Mouse (Mus musculus): ENCODE results near the gene Terf2ip. TPM values are rescaled to one million over a fixed set of nuclear protein-coding genes. Genes with fewer than 3 reads are reported as not detected.

Gene Terf2ip
- polyA plus RNA-seq, 1 experiment from 2014 or later: 16.4 TPM

- 45% methylated on average over 5 of the region's 5 CpGs for WGBS
- ATAC-seq (ENCODE audit: low read depth) (no peak), DNase-seq (ENCODE audit: low spot score) (no peak)
- Histone ChIP-seq H3K27me3 (replicated peaks; ENCODE audit: control insufficient read depth, insufficient read depth, low read length) (no peaks in the 10 kb centered on the region), H3K4me1 (ENCODE audit: control insufficient read depth, insufficient read depth, low read length) (peaks cover 4% of the 10 kb centered on the region), H3K4me2 (ENCODE audit: low read depth, low read length) (no peak overlapping the region), H3K9me3 (ENCODE audit: control insufficient read depth, low read length) (no peaks in the 10 kb centered on the region), H3K27ac (replicated peaks; ENCODE audit: low read depth, low read length) (no peak overlapping the region), H3K4me3 (ENCODE audit: low read depth, low read length) (no peak overlapping the region), H3K36me3 (ENCODE audit: control insufficient read depth, insufficient read depth, low read length) (peaks cover 19% of the 10 kb centered on the region; the same call in 1 of the 2 replicates), H3K9ac (ENCODE audit: low read depth, low read length) (no peak overlapping the region)
Measured at GRCm38 (mm10) chr8:111968991-111969390, 42.2 kb upstream of the Terf2ip start.

GRCm38 (mm10) chr8:111974138-111974537 is 37.1 kb upstream of the Terf2ip start:
- peaks cover 51% of the 10 kb centered on the region for H3K36me3 ChIP-seq (ENCODE audit: control insufficient read depth, insufficient read depth, low read length)
- H3K27ac ChIP-seq (replicated peaks; ENCODE audit: low read depth, low read length): no peak overlapping the region
- no peaks in the 10 kb centered on the region for H3K4me1 ChIP-seq (ENCODE audit: control insufficient read depth, insufficient read depth, low read length)
- H3K4me2 ChIP-seq (ENCODE audit: low read depth, low read length): no peak overlapping the region
- H3K27me3 ChIP-seq (replicated peaks; ENCODE audit: control insufficient read depth, insufficient read depth, low read length): no peaks in the 10 kb centered on the region
- ATAC-seq (ENCODE audit: low read depth): no peak
- no peaks in the 10 kb centered on the region for H3K9me3 ChIP-seq (ENCODE audit: control insufficient read depth, low read length)
- no peak overlapping the region for H3K9ac ChIP-seq (ENCODE audit: low read depth, low read length)
- 94% methylated on average over 12 of the region's 12 CpGs for WGBS
- no peak for DNase-seq (ENCODE audit: low spot score)
- H3K4me3 ChIP-seq (ENCODE audit: low read depth, low read length): no peak overlapping the region

GRCm38 (mm10) chr8:111975706-111976105 is 35.5 kb upstream of the Terf2ip start:
- Histone ChIP-seq H3K4me2 (ENCODE audit: low read depth, low read length) (no peak overlapping the region), H3K36me3 (ENCODE audit: control insufficient read depth, insufficient read depth, low read length) (peaks cover 54% of the 10 kb centered on the region), H3K27ac (replicated peaks; ENCODE audit: low read depth, low read length) (no peak overlapping the region), H3K27me3 (replicated peaks; ENCODE audit: control insufficient read depth, insufficient read depth, low read length) (no peaks in the 10 kb centered on the region), H3K9ac (ENCODE audit: low read depth, low read length) (no peak overlapping the region), H3K4me1 (ENCODE audit: control insufficient read depth, insufficient read depth, low read length) (no peaks in the 10 kb centered on the region), H3K4me3 (ENCODE audit: low read depth, low read length) (no peak overlapping the region), H3K9me3 (ENCODE audit: control insufficient read depth, low read length) (no peaks in the 10 kb centered on the region)
- no peak for ATAC-seq (ENCODE audit: low read depth)
- no peak for DNase-seq (ENCODE audit: low spot score)
- 92% methylated on average over 2 of the region's 2 CpGs for WGBS

GRCm38 (mm10) chr8:111976326-111976725 is 34.9 kb upstream of the Terf2ip start:
- ATAC-seq (ENCODE audit: low read depth) (no peak), DNase-seq (ENCODE audit: low spot score) (no peak)
- H3K36me3 ChIP-seq (ENCODE audit: control insufficient read depth, insufficient read depth, low read length): peaks cover 55% of the 10 kb centered on the region
- H3K27me3 ChIP-seq (replicated peaks; ENCODE audit: control insufficient read depth, insufficient read depth, low read length): no peaks in the 10 kb centered on the region
- H3K9me3 ChIP-seq (ENCODE audit: control insufficient read depth, low read length): no peaks in the 10 kb centered on the region
- 88% methylated on average over 2 of the region's 2 CpGs for WGBS
- no peaks in the 10 kb centered on the region for H3K4me1 ChIP-seq (ENCODE audit: control insufficient read depth, insufficient read depth, low read length)
- H3K27ac ChIP-seq (replicated peaks; ENCODE audit: low read depth, low read length): no peak overlapping the region
- no peak overlapping the region for H3K4me3 ChIP-seq (ENCODE audit: low read depth, low read length)
- no peak overlapping the region for H3K4me2 ChIP-seq (ENCODE audit: low read depth, low read length)
- H3K9ac ChIP-seq (ENCODE audit: low read depth, low read length): no peak overlapping the region

GRCm38 (mm10) chr8:111978147-111978546 is 33.1 kb upstream of the Terf2ip start:
- no peak overlapping the region for H3K4me2 ChIP-seq (ENCODE audit: low read depth, low read length)
- H3K36me3 ChIP-seq (ENCODE audit: control insufficient read depth, insufficient read depth, low read length): peaks cover 46% of the 10 kb centered on the region
- no peak overlapping the region for H3K27ac ChIP-seq (replicated peaks; ENCODE audit: low read depth, low read length)
- H3K9me3 ChIP-seq (ENCODE audit: control insufficient read depth, low read length): no peaks in the 10 kb centered on the region
- WGBS: 76% methylated on average over 10 of the region's 10 CpGs
- H3K4me3 ChIP-seq (ENCODE audit: low read depth, low read length): no peak overlapping the region
- no peaks in the 10 kb centered on the region for H3K4me1 ChIP-seq (ENCODE audit: control insufficient read depth, insufficient read depth, low read length)
- ATAC-seq (ENCODE audit: low read depth) (no peak), DNase-seq (ENCODE audit: low spot score) (no peak)
- H3K27me3 ChIP-seq (replicated peaks; ENCODE audit: control insufficient read depth, insufficient read depth, low read length): no peaks in the 10 kb centered on the region
- no peak overlapping the region for H3K9ac ChIP-seq (ENCODE audit: low read depth, low read length)

GRCm38 (mm10) chr8:111982116-111982515 is 29.1 kb upstream of the Terf2ip start:
- H3K4me1 ChIP-seq (ENCODE audit: control insufficient read depth, insufficient read depth, low read length): no peaks in the 10 kb centered on the region
- H3K9ac ChIP-seq (ENCODE audit: low read depth, low read length): no peak overlapping the region
- DNase-seq (ENCODE audit: low spot score) (no peak), ATAC-seq (ENCODE audit: low read depth) (0 out of 2 replicates have a peak, but pooled peaks have one; percentile 18)
- no peak overlapping the region for H3K27ac ChIP-seq (replicated peaks; ENCODE audit: low read depth, low read length)
- no peak overlapping the region for H3K4me3 ChIP-seq (ENCODE audit: low read depth, low read length)
- no peak overlapping the region for H3K4me2 ChIP-seq (ENCODE audit: low read depth, low read length)
- H3K36me3 ChIP-seq (ENCODE audit: control insufficient read depth, insufficient read depth, low read length): peaks cover 43% of the 10 kb centered on the region
- WGBS: 75% methylated on average over 7 of the region's 7 CpGs
- no peaks in the 10 kb centered on the region for H3K9me3 ChIP-seq (ENCODE audit: control insufficient read depth, low read length)
- no peaks in the 10 kb centered on the region for H3K27me3 ChIP-seq (replicated peaks; ENCODE audit: control insufficient read depth, insufficient read depth, low read length)

GRCm38 (mm10) chr8:111984511-111984910 is 26.7 kb upstream of the Terf2ip start:
- H3K27ac ChIP-seq (replicated peaks; ENCODE audit: low read depth, low read length): no peak overlapping the region
- WGBS: 76% methylated on average over 10 of the region's 10 CpGs
- no peak overlapping the region for H3K4me3 ChIP-seq (ENCODE audit: low read depth, low read length)
- no peak overlapping the region for H3K9ac ChIP-seq (ENCODE audit: low read depth, low read length)
- H3K36me3 ChIP-seq (ENCODE audit: control insufficient read depth, insufficient read depth, low read length): peaks cover 56% of the 10 kb centered on the region
- no peak overlapping the region for H3K4me2 ChIP-seq (ENCODE audit: low read depth, low read length)
- H3K4me1 ChIP-seq (ENCODE audit: control insufficient read depth, insufficient read depth, low read length): no peaks in the 10 kb centered on the region
- H3K9me3 ChIP-seq (ENCODE audit: control insufficient read depth, low read length): no peaks in the 10 kb centered on the region
- H3K27me3 ChIP-seq (replicated peaks; ENCODE audit: control insufficient read depth, insufficient read depth, low read length): no peaks in the 10 kb centered on the region
- DNase-seq (ENCODE audit: low spot score) (no peak), ATAC-seq (ENCODE audit: low read depth) (no peak)

GRCm38 (mm10) chr8:111989911-111990310 is 21.3 kb upstream of the Terf2ip start:
- 9% methylated on average over 7 of the region's 7 CpGs for whole genome bisulfite sequencing

GRCm38 (mm10) chr8:111991278-111991677 is 19.9 kb upstream of the Terf2ip start:
- WGBS: 56% methylated on average over 8 of the region's 8 CpGs

More at GRCm38 (mm10) chr8:111989911-111990310, 21.3 kb upstream of the Terf2ip start:
- no peak; the same call in 1 of the 2 replicates for ATAC-seq (ENCODE audit: low read depth)
- DNase-seq (ENCODE audit: low spot score): peak; percentile 86
- no peak overlapping the region for H3K9ac ChIP-seq (ENCODE audit: low read depth, low read length)
- no peaks in the 10 kb centered on the region for H3K4me1 ChIP-seq (ENCODE audit: control insufficient read depth, insufficient read depth, low read length)
- H3K4me2 ChIP-seq (ENCODE audit: low read depth, low read length): no peak overlapping the region
- H3K4me3 ChIP-seq (ENCODE audit: low read depth, low read length): no peak overlapping the region
- no peak overlapping the region for H3K27ac ChIP-seq (replicated peaks; ENCODE audit: low read depth, low read length)
- no peaks in the 10 kb centered on the region for H3K9me3 ChIP-seq (ENCODE audit: control insufficient read depth, low read length)
- H3K27me3 ChIP-seq (replicated peaks; ENCODE audit: control insufficient read depth, insufficient read depth, low read length): no peaks in the 10 kb centered on the region
- peaks cover 54% of the 10 kb centered on the region for H3K36me3 ChIP-seq (ENCODE audit: control insufficient read depth, insufficient read depth, low read length)

More at GRCm38 (mm10) chr8:111991278-111991677, 19.9 kb upstream of the Terf2ip start:
- H3K27ac ChIP-seq (replicated peaks; ENCODE audit: low read depth, low read length): no peak overlapping the region
- no peaks in the 10 kb centered on the region for H3K4me1 ChIP-seq (ENCODE audit: control insufficient read depth, insufficient read depth, low read length)
- no peaks in the 10 kb centered on the region for H3K9me3 ChIP-seq (ENCODE audit: control insufficient read depth, low read length)
- peak overlapping the region; percentile 87; the same call in 1 of the 2 replicates for H3K9ac ChIP-seq (ENCODE audit: low read depth, low read length)
- peak overlapping the region; percentile 76 for H3K4me3 ChIP-seq (ENCODE audit: low read depth, low read length)
- no peaks in the 10 kb centered on the region for H3K27me3 ChIP-seq (replicated peaks; ENCODE audit: control insufficient read depth, insufficient read depth, low read length)
- no peak for DNase-seq (ENCODE audit: low spot score)
- peak overlapping the region; percentile 65 for H3K4me2 ChIP-seq (ENCODE audit: low read depth, low read length)
- H3K36me3 ChIP-seq (ENCODE audit: control insufficient read depth, insufficient read depth, low read length): peaks cover 60% of the 10 kb centered on the region
- no peak for ATAC-seq (ENCODE audit: low read depth)

Data from embryonic facial prominence, embryonic 14.5 days (tissue).